Mouse (Mus musculus) neutrophil, adult 83 days (primary cell): ENCODE data around the gene Prr18. TPM values are rescaled to one million over a fixed set of nuclear protein-coding genes. Genes with fewer than 3 reads are reported as not detected.

ENCODE experiments used
- total RNA-seq, 2 experiments: library from RNA; stranded (reverse); gene quantifications; one replicate each; pipeline ENCODE4 v1.2.4; 2023

Prr18 gene
- under 1 TPM; 0.37 to 0.40 TPM for total RNA-seq

DNA sequence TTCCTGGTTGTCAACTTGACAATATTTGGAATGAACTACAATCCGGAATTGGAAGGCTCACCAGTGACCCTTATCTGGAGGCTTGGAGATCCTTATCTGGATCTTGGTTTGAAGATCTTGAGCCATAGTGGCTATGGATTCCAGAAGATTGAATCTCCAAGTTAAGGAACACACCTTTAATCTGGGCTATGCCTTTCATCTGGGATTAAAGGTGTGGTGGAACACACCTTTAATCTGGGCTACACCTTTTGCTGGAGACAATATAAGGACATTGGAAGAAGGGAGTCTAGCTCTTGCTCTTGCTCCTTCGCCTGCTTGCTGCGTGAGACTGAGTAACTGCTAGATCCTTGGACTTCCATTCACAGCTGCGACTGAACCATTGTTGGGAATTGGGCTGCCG lies at the start of gene Prr18:
Gene Prr18 (plus strand): TSS at position 301 of the 400 bp plus-strand sequence.

DNA sequence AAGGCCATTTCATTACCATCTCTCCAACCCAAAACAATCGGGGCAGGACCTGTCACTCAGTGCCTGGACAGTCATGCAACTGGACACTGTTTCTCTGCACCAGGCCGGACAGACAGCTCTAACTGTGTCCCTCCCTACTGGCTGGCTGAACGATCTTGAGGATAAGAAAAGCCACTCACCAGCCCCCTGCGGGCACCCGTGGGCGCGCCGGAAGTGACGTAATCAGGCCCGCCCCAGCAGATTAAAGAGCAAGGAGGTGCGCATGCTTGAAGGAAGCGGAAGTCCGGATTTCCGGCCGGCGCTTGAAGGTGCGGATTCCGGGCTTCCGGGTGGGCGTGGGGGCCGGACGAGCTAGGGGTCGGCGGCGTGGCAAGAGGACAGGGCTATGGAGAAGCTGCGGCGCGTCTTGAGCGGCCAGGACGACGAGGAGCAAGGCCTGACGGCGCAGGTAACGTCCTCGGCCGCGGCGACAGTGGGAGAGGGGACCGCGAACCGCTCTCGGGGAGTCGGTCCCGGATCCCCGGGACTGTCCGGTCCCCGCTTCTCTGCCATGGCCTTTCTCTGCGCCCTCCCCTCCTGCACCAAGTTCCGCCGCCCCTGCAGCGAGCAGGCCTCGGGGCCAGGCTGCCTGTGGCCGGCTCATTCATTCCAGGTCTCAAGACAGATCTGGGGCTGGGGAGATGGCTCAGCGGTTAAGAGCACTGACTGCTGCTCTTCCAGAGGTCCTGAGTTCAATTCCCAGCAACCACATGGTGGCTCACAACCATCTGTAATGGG lies 26.2 kb upstream of the Prr18 start, which contains the start of gene Sft2d1:
Gene Sft2d1 (plus strand): TSS at position 265 of the 777 bp plus-strand sequence.

DNA sequence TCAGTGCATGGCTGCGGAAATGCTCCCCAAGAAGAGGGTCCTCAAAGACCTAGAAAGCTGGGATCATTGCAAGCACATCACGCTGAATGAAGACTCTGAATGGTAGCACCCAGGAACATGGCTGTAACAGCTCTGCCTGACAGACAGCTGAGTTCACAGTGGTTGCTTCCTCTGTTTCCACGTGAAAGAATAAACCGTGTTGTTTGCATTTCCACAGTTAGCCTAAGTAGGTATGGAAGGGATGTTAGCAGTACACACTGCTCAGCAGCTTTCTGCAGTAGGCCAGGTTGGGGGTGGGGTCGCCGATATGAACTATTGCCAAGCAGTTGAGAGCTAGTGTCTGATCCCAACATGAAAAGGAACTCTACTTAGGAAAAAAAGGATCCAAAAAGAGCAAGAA lies 18.4 kb downstream of the Prr18 start, which contains the start of gene T2:
Gene T2 (plus strand): TSS at position 301 of the 400 bp plus-strand sequence.

Other genes with a start within 250 kb of the Prr18 start
- under 1 TPM; 0.26 to 0.53 TPM for gene Gm49673, start 189.7 kb upstream of the Prr18 start, total RNA-seq
- 10 to 100 TPM; 27.9 to 32.0 TPM for gene Rnaset2a, start 189.4 kb upstream of the Prr18 start, total RNA-seq
- 10 to 100 TPM; 17.4 to 19.2 TPM for gene Fgfr1op, start 172.0 kb upstream of the Prr18 start, total RNA-seq
- not detected for gene Ccr6, start 101.4 kb upstream of the Prr18 start, total RNA-seq
- 10 to 100 TPM; 50.3 to 60.8 TPM for gene Mpc1, start 54.6 kb upstream of the Prr18 start, total RNA-seq
- gene Sft2d1, start 26.4 kb upstream of the Prr18 start, total RNA-seq, result 10 to 100 TPM; 69.9 to 91.5 TPM
- gene T2, start 18.5 kb downstream of the Prr18 start, total RNA-seq, result not detected
- gene T, start 97.0 kb downstream of the Prr18 start, total RNA-seq, result not detected
- 1 to 10 TPM in 1 of 2 experiments, under 1 TPM in 1; 0.92 to 1.8 TPM for gene Pde10a, start 187.9 kb downstream of the Prr18 start, total RNA-seq
- not detected for gene Gm17087, start 229.5 kb downstream of the Prr18 start, total RNA-seq